Mouse (Mus musculus): ENCODE results near the gene Jsrp1.
"Not testable (repeated sequence)": the region's sequence is repeated elsewhere in the genome, so short reads cannot be mapped to it uniquely, and the experiment has no call there.

DNA sequence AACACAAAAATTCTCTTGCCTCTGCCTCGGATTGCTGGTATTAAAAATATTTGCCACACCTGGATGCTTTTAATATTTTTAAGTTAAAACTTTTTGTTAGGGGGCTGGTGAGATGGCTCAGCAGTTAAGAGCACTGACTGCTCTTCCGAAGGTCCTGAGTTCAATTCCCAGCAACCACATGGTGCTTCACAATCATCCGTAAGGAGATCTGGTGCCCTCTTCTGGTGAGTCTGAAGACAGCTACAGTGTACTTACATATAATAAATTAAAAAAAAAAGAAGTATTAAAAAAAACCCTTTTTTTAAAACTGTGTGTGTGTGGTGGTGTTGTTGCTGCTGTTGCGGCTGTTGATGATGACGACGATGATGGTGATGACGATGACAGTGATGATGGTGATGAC, 4.7 kb upstream of the Jsrp1 start:
- TF ChIP-seq CTCF, POLR2A (IDR thresholded peaks at IDR 0.05; ENCODE audit: extremely low read depth, insufficient read depth, low read length): not testable (repeated sequence)
